Mouse (Mus musculus) ZHBTc4 (cell line): ENCODE measurements at regions not wholly inside any gene's neighbourhood (a gene's known extent, or its start where the extent isn't known, plus 50 kb on each side); places are given as distances from the start of the nearest gene placed in this dataset.

ENCODE experiments used
- DNase-seq: peaks from one replicate; pipeline ENCODE4 v3.0.0-alpha.2; 2011; ENCODE audit warnings: low read depth, low spot score

- no peak for DNase-seq
Measured at GRCm38 (mm10) chr2:128526100-128526499, 64.9 kb upstream of the Spdye4c start.

DNA sequence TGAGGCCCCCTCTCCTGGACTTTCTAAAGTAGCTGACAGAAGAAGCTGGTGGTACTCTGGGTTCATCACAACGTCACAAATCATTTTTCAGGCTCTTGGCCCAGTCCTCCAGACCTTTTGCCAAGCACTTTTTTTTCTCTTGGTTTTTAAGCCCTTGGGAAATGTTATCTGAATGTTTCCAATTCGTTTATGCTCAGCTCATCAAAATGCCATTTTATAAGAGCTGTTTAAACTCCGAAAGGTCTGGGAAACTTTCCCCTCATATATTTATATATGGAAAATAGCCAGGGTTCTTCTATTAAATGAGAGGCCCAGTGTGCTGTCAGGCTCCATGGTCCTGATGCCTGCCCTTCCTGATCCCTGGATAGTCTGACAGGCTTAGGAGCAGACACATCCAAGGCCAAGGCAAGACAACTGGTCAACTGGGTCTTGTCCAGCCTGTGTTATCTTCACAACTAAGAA is 64.1 kb upstream of the Spdye4c start:
- DNase-seq, result no peak

DNA sequence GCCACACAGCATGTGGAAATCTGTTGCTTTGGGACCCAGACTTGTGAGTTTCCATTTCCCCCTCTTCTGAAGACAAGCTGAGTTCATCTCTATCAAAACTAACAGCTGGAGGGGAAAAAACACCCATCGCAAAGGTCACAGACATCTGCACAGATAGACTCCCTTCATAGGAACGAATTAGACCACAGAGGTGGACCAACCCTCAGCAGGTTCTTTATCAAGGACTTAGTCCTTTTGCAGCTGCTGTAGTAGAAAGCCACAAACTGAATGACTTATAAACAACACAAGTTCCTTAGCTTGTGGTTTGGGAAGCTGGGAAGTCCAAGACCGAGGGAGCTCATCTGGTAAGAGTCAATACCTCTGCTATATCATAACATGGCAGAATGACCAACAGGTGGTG is 54.7 kb upstream of the Spdye4c start:
- no peak for DNase-seq

- DNase-seq, result no peak
Measured at GRCm38 (mm10) chr2:128537425-128537824, 53.6 kb upstream of the Spdye4c start.

DNA sequence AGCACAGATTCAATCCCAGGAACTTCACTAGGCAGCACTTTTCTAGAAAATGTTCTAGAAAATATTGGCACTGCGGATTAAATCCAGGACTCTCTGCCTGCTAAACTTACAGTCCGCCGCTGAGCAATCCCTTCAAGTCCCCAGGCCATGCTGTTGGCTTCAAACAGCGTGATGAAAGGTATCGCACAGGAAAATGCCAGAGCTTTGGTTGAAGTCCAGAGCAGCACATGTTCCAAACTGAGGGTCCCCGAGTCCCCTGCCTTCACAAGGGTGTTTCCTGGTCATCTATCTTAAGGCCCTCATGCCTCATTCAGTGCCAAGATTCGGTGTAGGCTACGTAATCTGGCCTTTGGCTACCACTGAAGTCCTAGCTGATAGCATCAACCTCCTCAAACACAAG is 52.3 kb upstream of the Spdye4c start:
- no peak for DNase-seq
